Mouse (Mus musculus): Measurements from ENCODE around the gene Gm20518. TPM values are rescaled to one million over a fixed set of nuclear protein-coding genes. Genes with fewer than 3 reads are reported as not detected.

The Gm20518 gene
- total RNA-seq, 1 experiment = 0.22 TPM

DNA sequence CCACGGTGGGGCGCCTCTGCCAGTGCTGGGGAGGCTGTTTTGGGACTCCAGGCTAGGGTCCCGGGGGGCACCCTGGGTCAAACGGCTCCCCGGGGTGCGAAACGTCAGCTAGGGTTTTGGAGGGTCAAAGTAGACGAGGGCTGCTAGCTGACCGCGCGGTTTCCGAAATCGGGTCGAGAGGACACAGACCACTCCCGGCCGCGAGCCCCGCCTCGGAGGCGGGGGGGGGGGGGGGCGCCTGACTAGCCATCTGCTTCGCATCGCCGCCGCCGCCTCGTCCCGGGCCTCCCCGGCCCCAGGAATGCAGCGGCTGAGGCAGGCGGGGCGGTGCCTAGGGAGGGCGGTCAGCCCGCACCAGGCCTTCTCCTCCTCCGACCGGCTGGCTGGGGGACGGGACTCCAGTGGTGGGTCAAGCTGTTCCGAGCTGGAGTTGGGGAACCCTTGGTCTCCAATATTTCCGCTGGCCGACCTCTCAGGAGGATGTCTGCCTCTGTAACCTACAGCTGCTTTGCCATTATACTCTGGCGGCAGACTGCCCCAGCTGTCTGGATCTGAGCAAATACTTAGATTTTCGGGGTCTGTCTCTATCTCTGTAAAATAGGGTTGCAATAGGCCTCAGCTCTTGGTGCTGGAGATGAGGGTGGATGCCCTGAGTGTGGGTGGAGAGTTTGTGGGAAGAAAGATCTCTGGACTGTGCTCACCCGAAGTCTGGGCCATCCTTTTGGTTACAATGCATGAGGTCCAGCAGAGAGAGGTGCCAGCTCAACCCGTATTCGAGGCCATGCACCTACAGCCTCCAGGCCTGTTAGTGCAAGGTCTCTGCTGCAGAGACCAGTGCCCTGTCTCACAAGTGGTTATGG lies 92.9 kb downstream of the Gm20518 start:
- Histone ChIP-seq H3K36me3 (ENCODE audit: control insufficient read depth, insufficient read depth, low read length, poor library complexity, severe bottlenecking) (no peaks in the 10 kb centered on the region), H3K4me1 (ENCODE audit: control insufficient read depth in 2 of 2, insufficient read depth in 2 of 2, low read length in 2 of 2, poor library complexity in 1 of 2) (peaks cover 0 to 11% of the 10 kb centered on the region in 2 experiments; a peak in 1 of 4 replicates), H3K9me3 (ENCODE audit: control insufficient read depth, insufficient read depth, low read depth, low read length) (no peaks in the 10 kb centered on the region), H3K4me3 (ENCODE audit: insufficient read depth in 1 of 2, low read depth in 1 of 2, low read length in 2 of 2, poor library complexity in 1 of 2, severe bottlenecking in 1 of 2) (peak overlapping the region in 1 of 2 experiments; percentile 68; a peak in 1 of 4 replicates), H3K9ac (ENCODE audit: insufficient read depth, low read depth, low read length, poor library complexity, severe bottlenecking) (no peak overlapping the region), H3K27ac (ENCODE audit: insufficient read depth, low read depth, low read length, poor library complexity, severe bottlenecking) (no peak overlapping the region)
- DNase-seq (ENCODE audit: low read depth, low spot score) = no peak
- in situ Hi-C loops (cut with MboI; ENCODE audit: low sequenced_read_pairs in 2 of 2, unreplicated experiment in 2 of 2) = no loop called here
- no peak for TF ChIP-seq MAFK (IDR thresholded peaks at IDR 0.05; ENCODE audit: insufficient read depth, low read depth, low read length)

DNA sequence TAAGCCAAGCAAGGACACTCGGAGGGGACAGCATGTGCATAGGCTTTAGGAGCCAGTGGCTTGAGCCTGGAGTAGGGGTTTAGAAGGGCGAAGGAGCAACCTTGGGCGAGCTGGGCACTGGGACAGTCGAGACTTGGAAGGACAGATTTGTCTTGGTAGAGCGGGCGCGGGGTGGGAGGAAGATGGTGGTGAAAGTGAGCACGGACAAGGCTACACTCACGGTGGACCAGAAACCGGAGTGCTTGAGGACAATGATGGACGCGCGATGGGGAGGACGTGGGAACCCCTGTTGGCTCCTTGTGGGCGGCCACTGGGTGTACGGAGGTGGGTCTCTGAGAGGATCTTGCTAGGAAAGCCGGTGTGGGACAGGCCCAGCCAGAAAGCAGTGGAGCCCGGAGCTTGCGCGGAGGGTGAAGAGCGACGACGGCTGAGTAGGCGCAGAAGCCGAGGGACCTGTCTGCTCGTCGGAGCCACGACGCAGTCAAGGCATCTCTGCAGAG lies 93.6 kb downstream of the Gm20518 start:
- Histone ChIP-seq H3K9me3 (ENCODE audit: control insufficient read depth, insufficient read depth, low read depth, low read length) (no peaks in the 10 kb centered on the region), H3K27ac (ENCODE audit: insufficient read depth, low read depth, low read length, poor library complexity, severe bottlenecking) (no peak overlapping the region), H3K36me3 (ENCODE audit: control insufficient read depth, insufficient read depth, low read length, poor library complexity, severe bottlenecking) (no peaks in the 10 kb centered on the region), H3K4me1 (ENCODE audit: control insufficient read depth in 2 of 2, insufficient read depth in 2 of 2, low read length in 2 of 2, poor library complexity in 1 of 2) (peaks cover 0 to 6% of the 10 kb centered on the region in 2 experiments; a peak in 1 of 4 replicates), H3K4me3 (ENCODE audit: insufficient read depth in 1 of 2, low read depth in 1 of 2, low read length in 2 of 2, poor library complexity in 1 of 2, severe bottlenecking in 1 of 2) (peak overlapping the region; percentile 5 to 68; a peak in 2 of 4 replicates), H3K9ac (ENCODE audit: insufficient read depth, low read depth, low read length, poor library complexity, severe bottlenecking) (no peak overlapping the region)
- in situ Hi-C loops (cut with MboI; ENCODE audit: low sequenced_read_pairs in 2 of 2, unreplicated experiment in 2 of 2) = no loop called here
- no peak for TF ChIP-seq ZC3H11A (IDR thresholded peaks at IDR 0.05; ENCODE audit: borderline replicate concordance, low read depth, low read length)
- TF ChIP-seq MAFK (IDR thresholded peaks at IDR 0.05; ENCODE audit: insufficient read depth, low read depth, low read length) = no peak
- no peak for TF ChIP-seq ZNF384 (IDR thresholded peaks at IDR 0.05; ENCODE audit: low read depth, low read length)
- TF ChIP-seq CHD2 (IDR thresholded peaks at IDR 0.05; ENCODE audit: low read depth, low read length) = no peak
- TF ChIP-seq HCFC1 (IDR thresholded peaks at IDR 0.05; ENCODE audit: borderline replicate concordance, insufficient read depth, low read length) = no peak
- DNase-seq (ENCODE audit: low read depth, low spot score) = no peak

GRCm38 (mm10) chr16:17796971-17797811 lies 94.3 kb downstream of the Gm20518 start, which contains the start of gene Scarf2:
TSS of gene Scarf2 (plus strand) at chr16:17797282.
- Histone ChIP-seq H3K4me1 (ENCODE audit: control insufficient read depth in 2 of 2, insufficient read depth in 2 of 2, low read length in 2 of 2, poor library complexity in 1 of 2) (peaks cover 0 to 2% of the 10 kb centered on the region in 2 experiments; a peak in 1 of 4 replicates), H3K9ac (ENCODE audit: insufficient read depth, low read depth, low read length, poor library complexity, severe bottlenecking) (peak within 1 kb of the TSS; percentile 66), H3K4me3 (ENCODE audit: insufficient read depth in 1 of 2, low read depth in 1 of 2, low read length in 2 of 2, poor library complexity in 1 of 2, severe bottlenecking in 1 of 2) (peak within 1 kb of the TSS; percentile 27 to 68; a peak in 3 of 4 replicates), H3K36me3 (ENCODE audit: control insufficient read depth, insufficient read depth, low read length, poor library complexity, severe bottlenecking) (peaks cover 5% of the 10 kb centered on the region; the same call in 1 of the 2 replicates), H3K27ac (ENCODE audit: insufficient read depth, low read depth, low read length, poor library complexity, severe bottlenecking) (no peak within 1 kb of the TSS), H3K9me3 (ENCODE audit: control insufficient read depth, insufficient read depth, low read depth, low read length) (no peaks in the 10 kb centered on the region)
- DNase-seq (ENCODE audit: low read depth, low spot score) = no peak
- no peak for TF ChIP-seq CHD2 (IDR thresholded peaks at IDR 0.05; ENCODE audit: low read depth, low read length)
- no peak for TF ChIP-seq HCFC1 (IDR thresholded peaks at IDR 0.05; ENCODE audit: borderline replicate concordance, insufficient read depth, low read length)
- TF ChIP-seq MAFK (IDR thresholded peaks at IDR 0.05; ENCODE audit: insufficient read depth, low read depth, low read length) = no peak
- no peak for TF ChIP-seq ZNF384 (IDR thresholded peaks at IDR 0.05; ENCODE audit: low read depth, low read length)
- TF ChIP-seq ZC3H11A (IDR thresholded peaks at IDR 0.05; ENCODE audit: borderline replicate concordance, low read depth, low read length) = no peak
- in situ Hi-C loops (cut with MboI; ENCODE audit: low sequenced_read_pairs in 2 of 2, unreplicated experiment in 2 of 2) = no loop called here

DNA sequence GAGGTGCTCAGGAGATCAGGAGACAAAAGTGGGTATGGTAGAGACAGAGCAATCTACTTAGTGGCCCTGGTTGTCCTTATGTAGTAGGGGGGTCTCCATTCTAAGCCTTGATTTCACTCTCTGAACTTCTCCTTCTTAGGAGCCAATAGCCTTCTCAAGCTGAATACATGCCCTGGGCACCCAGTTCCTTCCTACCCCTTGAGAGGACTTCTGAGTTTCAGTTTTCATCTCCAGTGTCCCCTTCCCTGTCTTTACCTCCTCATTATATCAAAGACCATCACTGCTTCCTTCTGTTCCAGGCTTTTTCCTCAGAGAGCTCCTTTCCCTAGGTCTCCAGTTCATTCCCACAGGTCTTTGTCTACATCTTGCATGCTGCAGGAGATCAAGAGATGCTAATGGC lies 95.0 kb downstream of the Gm20518 start:
- peaks cover 0 to 2% of the 10 kb centered on the region in 2 experiments; a peak in 1 of 4 replicates for H3K4me1 ChIP-seq (ENCODE audit: control insufficient read depth in 2 of 2, insufficient read depth in 2 of 2, low read length in 2 of 2, poor library complexity in 1 of 2)
- no peak overlapping the region for H3K9ac ChIP-seq (ENCODE audit: insufficient read depth, low read depth, low read length, poor library complexity, severe bottlenecking)
- DNase-seq (ENCODE audit: low read depth, low spot score) = no peak
- H3K36me3 ChIP-seq (ENCODE audit: control insufficient read depth, insufficient read depth, low read length, poor library complexity, severe bottlenecking) = peaks cover 7% of the 10 kb centered on the region; the same call in 1 of the 2 replicates
- in situ Hi-C loops (cut with MboI; ENCODE audit: low sequenced_read_pairs in 2 of 2, unreplicated experiment in 2 of 2) = no loop called here
- H3K27ac ChIP-seq (ENCODE audit: insufficient read depth, low read depth, low read length, poor library complexity, severe bottlenecking) = no peak overlapping the region
- TF ChIP-seq ZNF384 (IDR thresholded peaks at IDR 0.05; ENCODE audit: low read depth, low read length) (no peak), CHD2 (IDR thresholded peaks at IDR 0.05; ENCODE audit: low read depth, low read length) (no peak), HCFC1 (IDR thresholded peaks at IDR 0.05; ENCODE audit: borderline replicate concordance, insufficient read depth, low read length) (no peak), ZC3H11A (IDR thresholded peaks at IDR 0.05; ENCODE audit: borderline replicate concordance, low read depth, low read length) (no peak), MAFK (IDR thresholded peaks at IDR 0.05; ENCODE audit: insufficient read depth, low read depth, low read length) (no peak)
- peak overlapping the region in 1 of 2 experiments; percentile 27; a peak in 1 of 4 replicates for H3K4me3 ChIP-seq (ENCODE audit: insufficient read depth in 1 of 2, low read depth in 1 of 2, low read length in 2 of 2, poor library complexity in 1 of 2, severe bottlenecking in 1 of 2)
- H3K9me3 ChIP-seq (ENCODE audit: control insufficient read depth, insufficient read depth, low read depth, low read length) = no peaks in the 10 kb centered on the region

All from ES-E14 (cell line).